Mouse (Mus musculus): ENCODE data around the gene Slc15a2.

GRCm38 (mm10) chr16:36786466-36786865 lies 1.7 kb upstream of the Slc15a2 start:
- TF ChIP-seq POLR2A (IDR thresholded peaks at IDR 0.05; ENCODE audit: control insufficient read depth, extremely low read depth, insufficient read depth, low read length, poor library complexity) (no peak), CTCF (IDR thresholded peaks at IDR 0.05; ENCODE audit: borderline replicate concordance, control insufficient read depth, extremely low read depth, insufficient read depth, low read length, poor library complexity) (no peak)

All from thymus, adult 2 months (tissue).